In genomic region chr14:33881471-33881870, GRCm38 (mm10) we compare ENCODE assay signal across 36 mouse cellular contexts. TPM values are rescaled to one million over a fixed set of nuclear protein-coding genes. Genes with fewer than 3 reads are reported as not detected.
"Had no signal": no experiment of that assay in that cellular context is flagged by ENCODE, and none has a peak within 500 bp of the region (broad histone marks: within the 10 kb centered on the region; RNA-seq: fewer than 3 reads in every experiment).

No protein-coding gene starts in this region.

- H3K27me3 ChIP-seq: hindbrain, embryonic 12.5 days; hindbrain, embryonic 13.5 days; hindbrain, embryonic 15.5 days; intestine, embryonic 15.5 days; kidney, embryonic 15.5 days had no signal

- H3K4me2 ChIP-seq: heart, embryonic 11.5 days; heart, embryonic 12.5 days; heart, embryonic 13.5 days; heart, embryonic 15.5 days; hindbrain, embryonic 12.5 days; hindbrain, embryonic 13.5 days; hindbrain, embryonic 14.5 days; hindbrain, embryonic 15.5 days; intestine, embryonic 15.5 days; kidney, embryonic 15.5 days had no signal

- H3K27ac ChIP-seq: heart, adult 2 months; heart, embryonic 10.5 days; heart, embryonic 13.5 days; heart, embryonic 15.5 days; hindbrain, embryonic 10.5 days; hindbrain, embryonic 12.5 days; hindbrain, embryonic 13.5 days; hindbrain, embryonic 14.5 days; hindbrain, embryonic 15.5 days; hindbrain, postnatal 0 days; intestine, embryonic 15.5 days; kidney, embryonic 15.5 days; layer of hippocampus, adult 2 months; left cerebral cortex, adult 2 months had no signal

- H3K36me3 ChIP-seq: heart, embryonic 10.5 days; heart, embryonic 12.5 days; heart, embryonic 13.5 days; heart, embryonic 15.5 days; hindbrain, embryonic 10.5 days; hindbrain, embryonic 12.5 days; hindbrain, embryonic 13.5 days; hindbrain, embryonic 15.5 days; intestine, embryonic 15.5 days; kidney, embryonic 15.5 days had no signal

- H3K4me3 ChIP-seq: heart, adult 2 months; heart, embryonic 10.5 days; heart, embryonic 12.5 days; heart, embryonic 13.5 days; heart, embryonic 15.5 days; hindbrain, embryonic 10.5 days; hindbrain, embryonic 12.5 days; hindbrain, embryonic 13.5 days; hindbrain, embryonic 15.5 days; intestine, embryonic 15.5 days; kidney, embryonic 15.5 days; layer of hippocampus, adult 2 months; left cerebral cortex, adult 2 months had no signal

- H3K9me3 ChIP-seq: heart, embryonic 10.5 days; heart, embryonic 12.5 days; heart, embryonic 13.5 days; heart, embryonic 15.5 days; hindbrain, embryonic 10.5 days; hindbrain, embryonic 12.5 days; hindbrain, embryonic 15.5 days; intestine, embryonic 15.5 days; kidney, embryonic 15.5 days had no signal

- ATAC-seq: hindbrain, embryonic 16.5 days; hindbrain, postnatal 0 days; inflammation-experienced regulatory T-cells, adult 6 months; intestine, embryonic 15.5 days; intestine, embryonic 16.5 days; intestine, postnatal 0 days had no signal

- H3K4me1 ChIP-seq: heart, embryonic 10.5 days; hindbrain, embryonic 13.5 days; hindbrain, embryonic 15.5 days; intestine, embryonic 15.5 days; kidney, embryonic 15.5 days had no signal

- H3K9ac ChIP-seq: heart, embryonic 12.5 days; heart, embryonic 13.5 days; heart, embryonic 15.5 days; hindbrain, embryonic 12.5 days; hindbrain, embryonic 13.5 days; hindbrain, embryonic 14.5 days; hindbrain, embryonic 15.5 days; intestine, embryonic 15.5 days; kidney, embryonic 15.5 days had no signal

- DNase-seq: heart, adult 18-20 months; heart, adult 2 months; heart, postnatal 10 days; heart, postnatal 14 days; heart, postnatal 36 days; heart, postnatal 4 days; kidney, adult 18-20 months; kidney, adult 2 months; kidney, adult 8-10 months; kidney, adult 9 months; kidney, postnatal 14 days; kidney, postnatal 36 days; layer of hippocampus, adult 9-11 months; layer of hippocampus, postnatal 36 days had no signal

RNA-seq across cellular contexts. Expression of gene Gdf10, which starts 41.9 kb away (rescaled TPM):
- polyA plus RNA-seq: inflammation-experienced regulatory T-cells, adult 6 months had no signal

RNA-seq across cellular contexts. Expression of gene Gdf2, which starts 59.4 kb away (rescaled TPM):
- polyA plus RNA-seq: heart, embryonic 14.5 days; hindbrain, embryonic 10.5 days; hindbrain, embryonic 11.5 days; hindbrain, embryonic 13.5 days; inflammation-experienced regulatory T-cells, adult 6 months; intestine, postnatal 0 days; kidney, adult 2 months; large intestine, adult 2 months had no signal
